Mouse (Mus musculus) subcutaneous adipose tissue, adult 2 months (tissue): ENCODE results near the gene Isg20. TPM values are rescaled to one million over a fixed set of nuclear protein-coding genes. Genes with fewer than 3 reads are reported as not detected.

Experiments used
- polyA plus RNA-seq: library from polyadenylated mRNA; depleted of rRNA; stranded (reverse); fragments of >200 nt; gene quantifications from 2 replicates; pipeline ENCODE4 v1.2.3, GENCODE M21; 2012; ENCODE audit warnings: low replicate concordance; rRNA removed

Isg20 gene
- 31.9 and 32.8 TPM in 2 replicates for polyA plus RNA-seq

GRCm38 (mm10) chr7:78912974-78913474 lies at the start of gene Isg20:
TSS of gene Isg20 (plus strand) at chr7:78913424.

GRCm38 (mm10) chr7:78895653-78896333 lies 17.4 kb upstream of the Isg20 start, which contains the start of gene Aen:
TSS of gene Aen (plus strand) at chr7:78895854.

Other genes with a start within 250 kb of the Isg20 start
- 17.0 and 18.9 TPM in 2 replicates for gene Ntrk3, start 175.4 kb upstream of the Isg20 start, polyA plus RNA-seq
- 55.7 and 67.9 TPM in 2 replicates for gene Mrps11, start 130.3 kb upstream of the Isg20 start, polyA plus RNA-seq
- 13.1 and 17.1 TPM in 2 replicates for gene Mrpl46, start 129.9 kb upstream of the Isg20 start, polyA plus RNA-seq
- gene Det1, start 66.2 kb upstream of the Isg20 start, polyA plus RNA-seq, result 13.9 and 23.4 TPM in 2 replicates
- 30.8 and 31.5 TPM in 2 replicates for gene Aen, start 17.6 kb upstream of the Isg20 start, polyA plus RNA-seq
- gene Acan, start 140.1 kb downstream of the Isg20 start, polyA plus RNA-seq, result 0.15 TPM in 1 of 2 replicates, not detected in the other
- gene Hapln3, start 217.6 kb downstream of the Isg20 start, polyA plus RNA-seq, result 2.7 and 3.1 TPM in 2 replicates
- gene Mfge8, start 235.6 kb downstream of the Isg20 start, polyA plus RNA-seq, result 331 and 600 TPM in 2 replicates